Mouse (Mus musculus) intestine, postnatal 0 days (tissue): ENCODE measurements at regions not wholly inside any gene's neighbourhood (a gene's known extent, or its start where the extent isn't known, plus 50 kb on each side); places are given as distances from the start of the nearest gene placed in this dataset.
A peak's percentile ranks its signal among the peaks of the same experiment; 100 is the strongest.

ENCODE experiments used
- ATAC-seq: fragments of 200-750 bp; cut with Nextera tagmentation; 2 replicates; pipeline ENCODE4 v1.8.0; 2017; ENCODE audit warnings: mild to moderate bottlenecking, moderate TSS enrichment, moderate library complexity
- H3K27ac ChIP-seq: fragments of 300-500 bp; sonication (generic); 2 replicates; pipeline ENCODE4 v1.5.1; 2014; ENCODE audit warnings: mild to moderate bottlenecking, low read depth, low read length, moderate library complexity
- H3K27me3 ChIP-seq: fragments of 300-500 bp; sonication (generic); replicated peaks from 2 replicates; pipeline ENCODE4 v1.6.1; 2014; ENCODE audit warnings: low read length, mixed read lengths; ENCODE audit not compliant: control insufficient read depth, insufficient read depth
- H3K36me3 ChIP-seq: fragments of 300-500 bp; sonication (generic); 2 replicates; pipeline ENCODE4 v1.6.1; 2014; ENCODE audit warnings: mild to moderate bottlenecking, moderate library complexity; ENCODE audit not compliant: control insufficient read depth, insufficient read depth
- H3K4me1 ChIP-seq: fragments of 300-500 bp; sonication (generic); replicated peaks from 2 replicates; pipeline ENCODE4 v1.6.1; 2014; ENCODE audit warnings: antibody characterized with exemption, low read length, mixed read lengths; ENCODE audit not compliant: control insufficient read depth, insufficient read depth
- H3K4me2 ChIP-seq: fragments of 300-500 bp; sonication (generic); replicated peaks from 2 replicates; pipeline ENCODE4 v1.6.1; 2014; ENCODE audit warnings: low read depth, mild to moderate bottlenecking, moderate library complexity
- H3K4me3 ChIP-seq: fragments of 300-500 bp; sonication (generic); 2 replicates; pipeline ENCODE4 v1.5.1; 2014; ENCODE audit warnings: low read depth, low read length
- H3K9ac ChIP-seq: fragments of 300-500 bp; sonication (generic); 2 replicates; pipeline ENCODE4 v1.6.1; 2014; ENCODE audit warnings: mild to moderate bottlenecking, low read depth, low read length
- H3K9me3 ChIP-seq: fragments of 300-500 bp; sonication (generic); 2 replicates; pipeline ENCODE4 v1.6.1; 2016; ENCODE audit warnings: mixed run types; ENCODE audit not compliant: control insufficient read depth
- CTCF ChIP-seq: sonication (generic); IDR thresholded peaks from 2 replicates; pipeline ENCODE4 v1.5.1; 2016; ENCODE audit warnings: low read depth, mild to moderate bottlenecking, control low read depth, antibody characterized with exemption, moderate library complexity
- WGBS: fragments of 180-500 bp; shearing (Covaris S2); extraction: QIAGEN DNeasy Blood & Tissue Kit; methylation state at CpG from one replicate; pipeline ENCODE4 v1.1.7; 2014; 5-methylcytosine and 5-hydroxymethylcytosine counted together

- H3K4me3 ChIP-seq = no peak overlapping the region
- TF ChIP-seq CTCF = no peak
- no peaks in the 10 kb centered on the region for H3K4me1 ChIP-seq
- H3K9ac ChIP-seq = no peak overlapping the region
- ATAC-seq = no peak
- no peaks in the 10 kb centered on the region for H3K9me3 ChIP-seq
- no peaks in the 10 kb centered on the region for H3K27me3 ChIP-seq
- H3K4me2 ChIP-seq = no peak overlapping the region
- no peaks in the 10 kb centered on the region for H3K36me3 ChIP-seq
- 88% methylated on average over 3 of the region's 3 CpGs for WGBS
- H3K27ac ChIP-seq = no peak overlapping the region
Observed at GRCm38 (mm10) chr2:74014201-74014600, 103.1 kb upstream of the Atp5g3 start.

- WGBS = 11% methylated on average over 2 of the region's 2 CpGs
- TF ChIP-seq CTCF = peak; percentile 74
- no peak for ATAC-seq
- H3K4me1 ChIP-seq = no peaks in the 10 kb centered on the region
- no peak overlapping the region for H3K4me3 ChIP-seq
- H3K27me3 ChIP-seq = no peaks in the 10 kb centered on the region
- no peaks in the 10 kb centered on the region for H3K9me3 ChIP-seq
- H3K36me3 ChIP-seq = no peaks in the 10 kb centered on the region
- H3K9ac ChIP-seq = no peak overlapping the region
- no peak overlapping the region for H3K4me2 ChIP-seq
- H3K27ac ChIP-seq = no peak overlapping the region
Observed at GRCm38 (mm10) chr2:73998531-73998930, 87.4 kb upstream of the Atp5g3 start.

GRCm38 (mm10) chr2:73996986-73997385 lies 85.9 kb upstream of the Atp5g3 start:
- H3K9ac ChIP-seq = no peak overlapping the region
- no peak for ATAC-seq
- no peaks in the 10 kb centered on the region for H3K36me3 ChIP-seq
- no peaks in the 10 kb centered on the region for H3K9me3 ChIP-seq
- H3K4me2 ChIP-seq = no peak overlapping the region
- no peaks in the 10 kb centered on the region for H3K27me3 ChIP-seq
- no peaks in the 10 kb centered on the region for H3K4me1 ChIP-seq
- no peak for TF ChIP-seq CTCF
- 81% methylated on average over 5 of the region's 5 CpGs for WGBS
- H3K4me3 ChIP-seq = no peak overlapping the region
- no peak overlapping the region for H3K27ac ChIP-seq

- no peak for ATAC-seq
- Histone ChIP-seq H3K4me3 (no peak overlapping the region), H3K9ac (no peak overlapping the region), H3K27ac (no peak overlapping the region), H3K9me3 (no peaks in the 10 kb centered on the region), H3K27me3 (no peaks in the 10 kb centered on the region), H3K4me2 (no peak overlapping the region), H3K4me1 (no peaks in the 10 kb centered on the region), H3K36me3 (no peaks in the 10 kb centered on the region)
- WGBS = 76% methylated on average over 11 of the region's 11 CpGs
- TF ChIP-seq CTCF = no peak
Observed at GRCm38 (mm10) chr2:73991818-73992217, 80.7 kb upstream of the Atp5g3 start.

GRCm38 (mm10) chr2:73987441-73988105 lies 76.4 kb upstream of the Atp5g3 start:
- Histone ChIP-seq H3K4me2 (no peak overlapping the region), H3K27me3 (no peaks in the 10 kb centered on the region), H3K4me1 (no peaks in the 10 kb centered on the region), H3K36me3 (no peaks in the 10 kb centered on the region), H3K9me3 (no peaks in the 10 kb centered on the region), H3K9ac (no peak overlapping the region), H3K27ac (no peak overlapping the region), H3K4me3 (no peak overlapping the region)
- WGBS = 85% methylated on average over 10 of the region's 10 CpGs
- no peak for ATAC-seq
- TF ChIP-seq CTCF = no peak

- H3K36me3 ChIP-seq = no peaks in the 10 kb centered on the region
Observed at GRCm38 (mm10) chr2:73985911-73986250, 74.8 kb upstream of the Atp5g3 start.

More at GRCm38 (mm10) chr2:73985911-73986250, 74.8 kb upstream of the Atp5g3 start:
- Histone ChIP-seq H3K4me2 (no peak overlapping the region), H3K27me3 (no peaks in the 10 kb centered on the region), H3K4me3 (no peak overlapping the region), H3K9ac (no peak overlapping the region), H3K9me3 (no peaks in the 10 kb centered on the region), H3K27ac (no peak overlapping the region), H3K4me1 (no peaks in the 10 kb centered on the region)
- ATAC-seq = no peak
- TF ChIP-seq CTCF = no peak
- WGBS = 67% methylated on average over 6 of the region's 6 CpGs
